Mouse (Mus musculus) megakaryocyte, embryonic 14.5 days (primary cell): ENCODE measurements around the gene Crocc.

Experiments used
- FLI1 ChIP-seq: IDR thresholded peaks from 2 replicates; pipeline ENCODE4 v1.6.1; 2012; ENCODE audit warnings: low read length, inconsistent platforms, mixed read lengths
- GATA1 ChIP-seq: IDR thresholded peaks from 3 replicates; pipeline ENCODE4 v1.6.1; 2012; ENCODE audit warnings: mixed read lengths, low read length, inconsistent platforms, borderline replicate concordance

GRCm38 (mm10) chr4:140975356-140975755 lies 85.0 kb downstream of the Crocc start:
- TF ChIP-seq FLI1, result no peak
- TF ChIP-seq GATA1, result no peak
